36 mouse cellular contexts compared by ENCODE assay signal in genomic region chr9:37650639-37651038, GRCm38 (mm10). TPM values are rescaled to one million over a fixed set of nuclear protein-coding genes. Genes with fewer than 3 reads are reported as not detected.
DNase-seq lines count a peak whose midpoint lies in the region; ATAC-seq and TF ChIP-seq lines count a peak whose summit lies in the region.
"Had no signal": no experiment of that assay in that cellular context is flagged by ENCODE, and none has a peak within 500 bp of the region (broad histone marks: within the 10 kb centered on the region; RNA-seq: fewer than 3 reads in every experiment).

No protein-coding gene starts in this region.

- TF ChIP-seq EP300 in liver, postnatal 0 days (IDR thresholded peaks at IDR 0.05; ENCODE audit: low read depth) = no peak
- no peak for TF ChIP-seq EP300 in lung, postnatal 0 days (IDR thresholded peaks at IDR 0.05)

- peaks cover 79% of the 10 kb centered on the region for H3K36me3 ChIP-seq in liver, adult 2 months (ENCODE audit: control insufficient read depth, insufficient read depth, low read length)
- peaks cover 76% of the 10 kb centered on the region for H3K36me3 ChIP-seq in liver, postnatal 0 days (replicated peaks; ENCODE audit: insufficient read depth, low read length)
- H3K36me3 ChIP-seq in lung, postnatal 0 days (ENCODE audit: insufficient read depth, low read length) = peaks cover 66% of the 10 kb centered on the region
- peaks cover 64% of the 10 kb centered on the region for H3K36me3 ChIP-seq in kidney, embryonic 16.5 days (ENCODE audit: insufficient read depth, low read length)

- H3K4me1 ChIP-seq in liver, adult 2 months (ENCODE audit: control insufficient read depth, insufficient read depth, low read length) = no peaks in the 10 kb centered on the region
- H3K4me1 ChIP-seq in liver, postnatal 0 days (ENCODE audit: insufficient read depth) = no peaks in the 10 kb centered on the region
- no peaks in the 10 kb centered on the region for H3K4me1 ChIP-seq in lung, postnatal 0 days (ENCODE audit: insufficient read depth, low read depth, low read length)
- no peaks in the 10 kb centered on the region for H3K4me1 ChIP-seq in kidney, embryonic 16.5 days (ENCODE audit: insufficient read depth, low read length)
- H3K4me1 ChIP-seq: embryonic facial prominence, embryonic 13.5 days; forebrain, embryonic 13.5 days; hindbrain, embryonic 15.5 days had no signal

- no peak overlapping the region for H3K4me2 ChIP-seq in liver, postnatal 0 days (ENCODE audit: low read depth, low read length)
- H3K4me2 ChIP-seq in lung, postnatal 0 days (replicated peaks; ENCODE audit: low read depth, low read length) = no peak overlapping the region
- no peak overlapping the region for H3K4me2 ChIP-seq in kidney, embryonic 16.5 days (replicated peaks; ENCODE audit: low read depth, low read length)
- H3K4me2 ChIP-seq: embryonic facial prominence, embryonic 13.5 days; forebrain, embryonic 13.5 days; heart, embryonic 11.5 days; hindbrain, embryonic 12.5 days; hindbrain, embryonic 15.5 days had no signal

- H3K27ac ChIP-seq in liver, adult 2 months (replicated peaks; ENCODE audit: insufficient read depth, low read depth, low read length) = no peak overlapping the region
- H3K27ac ChIP-seq in liver, postnatal 0 days (ENCODE audit: low read depth) = no peak overlapping the region
- H3K27ac ChIP-seq in lung, postnatal 0 days (ENCODE audit: low read length) = no peak overlapping the region
- no peak overlapping the region for H3K27ac ChIP-seq in kidney, embryonic 16.5 days (ENCODE audit: low read length)
- H3K27ac ChIP-seq: embryonic facial prominence, embryonic 10.5 days; embryonic facial prominence, embryonic 13.5 days; forebrain, embryonic 10.5 days; forebrain, embryonic 13.5 days; hindbrain, embryonic 12.5 days; hindbrain, embryonic 15.5 days had no signal

- DNase-seq in liver, adult 2 months (ENCODE audit: extremely low read depth, low read depth, low spot score) = peak; percentile 22
- DNase-seq in liver, postnatal 0 days = no peak
- DNase-seq in lung, postnatal 0 days (ENCODE audit: low spot score) = peak; percentile 32
- DNase-seq in lung, postnatal 4 days = no peak
- DNase-seq in lung, postnatal 36 days = peak; percentile 52
- DNase-seq: adrenal gland, adult 2 months; adrenal gland, postnatal 14 days; B cell, adult 2 months; cerebellum, adult 11 months; cerebellum, adult 2 months; cerebellum, adult 9-11 months; cerebellum, postnatal 25 days; gastrocnemius, postnatal 36 days; heart, adult 11 months had no signal

- 70% methylated on average over 5 of the region's 5 CpGs for WGBS in liver, adult 2 months
- 87% methylated on average over 5 of the region's 5 CpGs for WGBS in liver, postnatal 0 days (ENCODE audit: insufficient replicate concordance)
- WGBS in lung, postnatal 0 days = 78% methylated on average over 5 of the region's 5 CpGs
- 95% methylated on average over 5 of the region's 5 CpGs for WGBS in kidney, embryonic 16.5 days

- TF ChIP-seq CTCF in liver, adult 2 months (IDR thresholded peaks at IDR 0.05; ENCODE audit: low read depth, low read length) = no peak
- no peak for TF ChIP-seq CTCF in liver, postnatal 0 days (IDR thresholded peaks at IDR 0.05; ENCODE audit: low read depth)
- TF ChIP-seq CTCF in lung, postnatal 0 days (IDR thresholded peaks at IDR 0.05) = no peak

- no peak for TF ChIP-seq POLR2A in liver, adult 2 months (IDR thresholded peaks at IDR 0.05; ENCODE audit: extremely low read depth, insufficient read depth, low read length)

- no peak overlapping the region for H3K4me3 ChIP-seq in liver, adult 2 months (ENCODE audit: insufficient read depth, low read depth, low read length)
- H3K4me3 ChIP-seq in liver, postnatal 0 days (ENCODE audit: low read depth, low read length) = no peak overlapping the region
- H3K4me3 ChIP-seq in lung, postnatal 0 days (ENCODE audit: low read depth, low read length) = no peak overlapping the region
- no peak overlapping the region for H3K4me3 ChIP-seq in kidney, embryonic 16.5 days (ENCODE audit: low read length)
- H3K4me3 ChIP-seq: embryonic facial prominence, embryonic 10.5 days; embryonic facial prominence, embryonic 13.5 days; erythroblast, embryonic 14.5 days; forebrain, embryonic 10.5 days; forebrain, embryonic 13.5 days; hindbrain, embryonic 12.5 days; hindbrain, embryonic 15.5 days had no signal

- H3K79me2 ChIP-seq in liver, adult 2 months (ENCODE audit: control insufficient read depth, insufficient read depth, low read length) = no peaks in the 10 kb centered on the region

- no peaks in the 10 kb centered on the region for H3K27me3 ChIP-seq in liver, adult 2 months (ENCODE audit: control insufficient read depth, insufficient read depth, low read length)
- H3K27me3 ChIP-seq in liver, postnatal 0 days (ENCODE audit: insufficient read depth, low read length) = no peaks in the 10 kb centered on the region
- H3K27me3 ChIP-seq in lung, postnatal 0 days (replicated peaks; ENCODE audit: insufficient read depth, low read length) = no peaks in the 10 kb centered on the region
- no peaks in the 10 kb centered on the region for H3K27me3 ChIP-seq in kidney, embryonic 16.5 days (ENCODE audit: insufficient read depth, low read length)
- H3K27me3 ChIP-seq: CH12.LX; embryonic facial prominence, embryonic 13.5 days; forebrain, embryonic 13.5 days; hindbrain, embryonic 12.5 days; hindbrain, embryonic 15.5 days; Patski had no signal

- no peak overlapping the region for H3K9ac ChIP-seq in liver, adult 2 months (ENCODE audit: low read depth, low read length)
- no peak overlapping the region for H3K9ac ChIP-seq in liver, postnatal 0 days (replicated peaks)
- H3K9ac ChIP-seq in lung, postnatal 0 days (replicated peaks; ENCODE audit: low read depth) = no peak overlapping the region
- H3K9ac ChIP-seq in kidney, embryonic 16.5 days (replicated peaks; ENCODE audit: low read length) = no peak overlapping the region
- H3K9ac ChIP-seq: embryonic facial prominence, embryonic 13.5 days; forebrain, embryonic 13.5 days; hindbrain, embryonic 12.5 days; hindbrain, embryonic 15.5 days had no signal

- H3K9me3 ChIP-seq in liver, postnatal 0 days (ENCODE audit: low read length) = no peaks in the 10 kb centered on the region
- H3K9me3 ChIP-seq in lung, postnatal 0 days (ENCODE audit: low read length) = no peaks in the 10 kb centered on the region
- H3K9me3 ChIP-seq in kidney, embryonic 16.5 days (ENCODE audit: low read length) = no peaks in the 10 kb centered on the region
- H3K9me3 ChIP-seq: embryonic facial prominence, embryonic 10.5 days; embryonic facial prominence, embryonic 13.5 days; forebrain, embryonic 10.5 days; forebrain, embryonic 13.5 days; G1E; hindbrain, embryonic 12.5 days; hindbrain, embryonic 15.5 days had no signal

- no peak for ATAC-seq in liver, postnatal 0 days
- ATAC-seq in lung, postnatal 0 days = no peak
- ATAC-seq in kidney, embryonic 16.5 days (ENCODE audit: low FRiP score, low TSS enrichment) = no peak
- ATAC-seq: forebrain, embryonic 13.5 days; forebrain, embryonic 16.5 days; Patski had no signal

RNA-seq across cellular contexts. Expression of gene Tbrg1, which starts 6.5 kb away (rescaled TPM):
- 35.0 and 35.8 TPM in 2 replicates for total RNA-seq in liver, adult 2 months (2014; rRNA removed)
- 19.2 and 23.8 TPM in 2 replicates for polyA plus RNA-seq in liver, adult 2 months (2012; rRNA removed)
- polyA plus RNA-seq in liver, postnatal 0 days (2015; fragmentation: Nextera tagmentation; extraction: Ambion mirVana) = 59.7 and 60.5 TPM in 2 replicates
- 153 and 163 TPM in 2 replicates for polyA plus RNA-seq in lung, postnatal 0 days (2015; fragmentation: Nextera tagmentation; extraction: Ambion mirVana)
- polyA plus RNA-seq in kidney, embryonic 16.5 days (2015; fragmentation: Nextera tagmentation; extraction: Ambion mirVana) = 146 and 147 TPM in 2 replicates

RNA-seq across cellular contexts. Expression of gene Panx3, which starts 18.4 kb away (rescaled TPM):
- not detected in 2 replicates for total RNA-seq in liver, adult 2 months (2014; rRNA removed)
- not detected in 2 replicates for polyA plus RNA-seq in liver, adult 2 months (2012; rRNA removed)
- not detected in 2 replicates for polyA plus RNA-seq in liver, postnatal 0 days (2015; fragmentation: Nextera tagmentation; extraction: Ambion mirVana)
- polyA plus RNA-seq in lung, postnatal 0 days (2015; fragmentation: Nextera tagmentation; extraction: Ambion mirVana) = 0.05 and 0.20 TPM in 2 replicates
- polyA plus RNA-seq in kidney, embryonic 16.5 days (2015; fragmentation: Nextera tagmentation; extraction: Ambion mirVana) = 0.06 TPM in 1 of 2 replicates, not detected in the other
- total RNA-seq: adrenal gland, postnatal 4 days; CH12.LX; common myeloid progenitor, adult 5-6 weeks; gastrocnemius, adult 8-10 months; gastrocnemius, postnatal 36 days; heart, adult 8-10 months; heart, postnatal 25 days; hematopoietic stem cell, adult 5-6 weeks had no signal
- polyA plus RNA-seq: cerebellum, adult 2 months; erythroblast, embryonic 14.5 days; forebrain, embryonic 10.5 days; forebrain, embryonic 16.5 days; G1E; heart, embryonic 14.5 days; heart, postnatal 0 days; hindbrain, embryonic 15.5 days; intestine, embryonic 14.5 days; Patski had no signal

RNA-seq across cellular contexts. Expression of gene Spa17, which starts 37.1 kb away (rescaled TPM):
- 0.27 and 0.55 TPM in 2 replicates for total RNA-seq in liver, adult 2 months (2014; rRNA removed)
- polyA plus RNA-seq in liver, adult 2 months (2012; rRNA removed) = 0.13 TPM in 1 of 2 replicates, not detected in the other
- polyA plus RNA-seq in liver, postnatal 0 days (2015; fragmentation: Nextera tagmentation; extraction: Ambion mirVana) = 2.2 and 2.5 TPM in 2 replicates
- 19.2 and 21.6 TPM in 2 replicates for polyA plus RNA-seq in lung, postnatal 0 days (2015; fragmentation: Nextera tagmentation; extraction: Ambion mirVana)
- 6.1 and 6.6 TPM in 2 replicates for polyA plus RNA-seq in kidney, embryonic 16.5 days (2015; fragmentation: Nextera tagmentation; extraction: Ambion mirVana)

Comparison
In these comparisons a context has a peak if more than half of its experiments do, and no peak if none do; other contexts are left out.
1. DNase-seq: peak in liver, adult 2 months (single experiment), lung, postnatal 0 days (single experiment) and lung, postnatal 36 days (single experiment); none in liver, postnatal 0 days (single experiment) and lung, postnatal 4 days (0 of 2).